Mouse (Mus musculus): ENCODE data around the gene Scgb1a1. TPM values are rescaled to one million over a fixed set of nuclear protein-coding genes. Genes with fewer than 3 reads are reported as not detected.

Scgb1a1 gene
- polyA plus RNA-seq, 1 experiment from 2014 or later = not detected

GRCm38 (mm10) chr19:9119655-9120425 is 32.1 kb upstream of the Scgb1a1 start:
- H3K27me3 ChIP-seq (replicated peaks; ENCODE audit: control insufficient read depth, insufficient read depth, low read length) = no peaks in the 10 kb centered on the region
- no peak overlapping the region for H3K9ac ChIP-seq (ENCODE audit: low read length)
- no peaks in the 10 kb centered on the region for H3K9me3 ChIP-seq (ENCODE audit: control insufficient read depth, low read length)
- no peak overlapping the region for H3K4me3 ChIP-seq (ENCODE audit: low read depth, low read length)
- no peak for ATAC-seq (replicated peaks; ENCODE audit: low FRiP score, low TSS enrichment, low read depth)
- H3K4me1 ChIP-seq (replicated peaks; ENCODE audit: control insufficient read depth, insufficient read depth, low read length) = no peaks in the 10 kb centered on the region
- DNase-seq (ENCODE audit: low spot score) = no peak
- H3K27ac ChIP-seq (ENCODE audit: low read depth) = no peak overlapping the region
- H3K36me3 ChIP-seq (ENCODE audit: control insufficient read depth, insufficient read depth, low read length) = peaks cover 16% of the 10 kb centered on the region
- WGBS = 93% methylated on average over 3 of the region's 3 CpGs
- no peak overlapping the region for H3K4me2 ChIP-seq (ENCODE audit: low read length)

DNA sequence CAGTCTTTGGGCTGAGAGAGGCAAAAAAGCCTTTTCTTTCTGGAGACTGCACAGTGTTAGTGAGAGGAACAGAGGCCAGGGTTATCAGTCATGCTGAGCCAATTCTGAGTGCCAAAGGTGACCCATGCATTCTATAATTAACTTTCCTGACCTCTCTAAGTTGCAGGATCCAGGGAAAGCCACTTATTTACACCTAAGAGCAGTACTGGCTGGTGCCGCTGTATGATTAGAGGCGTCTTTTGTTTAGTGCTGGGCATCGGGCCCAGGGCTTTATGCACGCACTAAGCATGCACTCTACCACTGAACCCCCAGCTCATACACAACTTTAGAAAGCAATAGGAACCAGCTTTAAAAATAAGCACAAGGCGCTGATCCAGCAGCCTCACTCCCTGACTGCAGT is 29.5 kb upstream of the Scgb1a1 start:
- Histone ChIP-seq H3K4me1 (replicated peaks; ENCODE audit: control insufficient read depth, insufficient read depth, low read length) (no peaks in the 10 kb centered on the region), H3K9ac (ENCODE audit: low read length) (no peak overlapping the region), H3K9me3 (ENCODE audit: control insufficient read depth, low read length) (no peaks in the 10 kb centered on the region), H3K4me3 (ENCODE audit: low read depth, low read length) (no peak overlapping the region), H3K36me3 (ENCODE audit: control insufficient read depth, insufficient read depth, low read length) (peaks cover 29% of the 10 kb centered on the region), H3K4me2 (ENCODE audit: low read length) (no peak overlapping the region), H3K27ac (ENCODE audit: low read depth) (no peak overlapping the region), H3K27me3 (replicated peaks; ENCODE audit: control insufficient read depth, insufficient read depth, low read length) (no peaks in the 10 kb centered on the region)
- ATAC-seq (replicated peaks; ENCODE audit: low FRiP score, low TSS enrichment, low read depth) = no peak
- WGBS = 79% methylated on average over 5 of the region's 5 CpGs
- no peak for DNase-seq (ENCODE audit: low spot score)

GRCm38 (mm10) chr19:9116268-9116667 is 28.5 kb upstream of the Scgb1a1 start:
- DNase-seq (ENCODE audit: low spot score) = no peak
- Histone ChIP-seq H3K27ac (ENCODE audit: low read depth) (no peak overlapping the region), H3K4me2 (ENCODE audit: low read length) (no peak overlapping the region), H3K9ac (ENCODE audit: low read length) (no peak overlapping the region), H3K4me1 (replicated peaks; ENCODE audit: control insufficient read depth, insufficient read depth, low read length) (no peaks in the 10 kb centered on the region), H3K4me3 (ENCODE audit: low read depth, low read length) (no peak overlapping the region), H3K36me3 (ENCODE audit: control insufficient read depth, insufficient read depth, low read length) (peaks cover 29% of the 10 kb centered on the region), H3K27me3 (replicated peaks; ENCODE audit: control insufficient read depth, insufficient read depth, low read length) (no peaks in the 10 kb centered on the region), H3K9me3 (ENCODE audit: control insufficient read depth, low read length) (no peaks in the 10 kb centered on the region)
- ATAC-seq (replicated peaks; ENCODE audit: low FRiP score, low TSS enrichment, low read depth) = no peak
- WGBS = 81% methylated on average over 4 of the region's 4 CpGs

- H3K4me2 ChIP-seq (ENCODE audit: low read length) = no peak overlapping the region
- ATAC-seq (replicated peaks; ENCODE audit: low FRiP score, low TSS enrichment, low read depth) (no peak), DNase-seq (ENCODE audit: low spot score) (peak; percentile 31)
- H3K4me1 ChIP-seq (replicated peaks; ENCODE audit: control insufficient read depth, insufficient read depth, low read length) = peaks cover 7% of the 10 kb centered on the region
- H3K9me3 ChIP-seq (ENCODE audit: control insufficient read depth, low read length) = no peaks in the 10 kb centered on the region
- 70% methylated on average over 8 of the region's 8 CpGs for WGBS
- peaks cover 24% of the 10 kb centered on the region for H3K36me3 ChIP-seq (ENCODE audit: control insufficient read depth, insufficient read depth, low read length)
- no peak overlapping the region for H3K9ac ChIP-seq (ENCODE audit: low read length)
- H3K27me3 ChIP-seq (replicated peaks; ENCODE audit: control insufficient read depth, insufficient read depth, low read length) = no peaks in the 10 kb centered on the region
- no peak overlapping the region for H3K27ac ChIP-seq (ENCODE audit: low read depth)
- no peak overlapping the region for H3K4me3 ChIP-seq (ENCODE audit: low read depth, low read length)
Observed at GRCm38 (mm10) chr19:9112043-9112442, 24.3 kb upstream of the Scgb1a1 start.

DNA sequence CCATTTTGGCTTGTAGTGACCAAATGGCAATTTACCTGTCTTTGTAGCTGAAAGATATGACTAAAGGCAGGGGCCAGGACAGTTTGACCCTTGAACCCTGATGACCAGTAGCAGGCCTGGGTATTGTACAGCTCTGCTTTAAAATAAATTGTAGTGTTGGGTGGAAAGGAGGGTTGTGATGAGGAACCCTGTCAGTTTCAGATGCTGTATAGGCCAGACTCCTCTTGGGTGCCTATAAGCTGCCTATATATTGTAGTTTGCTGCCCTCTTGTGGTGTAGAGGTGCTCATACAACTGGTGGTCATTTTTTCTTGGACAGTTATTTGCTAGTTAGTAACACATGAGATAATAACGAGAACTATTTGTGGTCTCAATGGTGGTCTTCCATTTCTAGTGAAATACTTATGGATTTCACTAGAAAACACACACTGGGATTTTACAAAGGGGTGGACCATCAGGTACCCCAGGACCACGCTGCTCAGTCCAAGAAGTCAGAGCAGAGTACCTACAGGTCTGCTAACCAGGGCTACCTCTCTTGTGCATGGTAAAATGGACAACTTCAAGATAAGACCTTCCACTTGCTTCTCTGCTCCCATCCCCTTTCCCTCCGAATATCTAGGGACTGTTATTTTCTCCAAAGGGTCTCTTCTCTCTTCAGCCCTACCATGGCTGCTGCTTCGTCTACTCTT is 22.6 kb upstream of the Scgb1a1 start:
- Histone ChIP-seq H3K4me2 (ENCODE audit: low read length) (no peak overlapping the region), H3K27ac (ENCODE audit: low read depth) (no peak overlapping the region), H3K9me3 (ENCODE audit: control insufficient read depth, low read length) (no peaks in the 10 kb centered on the region), H3K27me3 (replicated peaks; ENCODE audit: control insufficient read depth, insufficient read depth, low read length) (no peaks in the 10 kb centered on the region), H3K4me3 (ENCODE audit: low read depth, low read length) (no peak overlapping the region), H3K4me1 (replicated peaks; ENCODE audit: control insufficient read depth, insufficient read depth, low read length) (peaks cover 16% of the 10 kb centered on the region), H3K36me3 (ENCODE audit: control insufficient read depth, insufficient read depth, low read length) (peaks cover 13% of the 10 kb centered on the region), H3K9ac (ENCODE audit: low read length) (no peak overlapping the region)
- ATAC-seq (replicated peaks; ENCODE audit: low FRiP score, low TSS enrichment, low read depth) = peak; percentile 40; the same call in 1 of the 2 replicates
- DNase-seq (ENCODE audit: low spot score) = peak; percentile 62
- 57% methylated on average over 4 of the region's 4 CpGs for WGBS

GRCm38 (mm10) chr19:9108536-9108935 is 20.8 kb upstream of the Scgb1a1 start:
- no peak overlapping the region for H3K9ac ChIP-seq (ENCODE audit: low read length)
- no peaks in the 10 kb centered on the region for H3K9me3 ChIP-seq (ENCODE audit: control insufficient read depth, low read length)
- no peak for DNase-seq (ENCODE audit: low spot score)
- peaks cover 8% of the 10 kb centered on the region for H3K36me3 ChIP-seq (ENCODE audit: control insufficient read depth, insufficient read depth, low read length)
- H3K4me1 ChIP-seq (replicated peaks; ENCODE audit: control insufficient read depth, insufficient read depth, low read length) = peaks cover 20% of the 10 kb centered on the region
- no peaks in the 10 kb centered on the region for H3K27me3 ChIP-seq (replicated peaks; ENCODE audit: control insufficient read depth, insufficient read depth, low read length)
- H3K4me3 ChIP-seq (ENCODE audit: low read depth, low read length) = no peak overlapping the region
- ATAC-seq (replicated peaks; ENCODE audit: low FRiP score, low TSS enrichment, low read depth) = no peak
- no peak overlapping the region for H3K27ac ChIP-seq (ENCODE audit: low read depth)
- 89% methylated on average over 1 of the region's 1 CpGs for WGBS
- H3K4me2 ChIP-seq (ENCODE audit: low read length) = no peak overlapping the region

DNA sequence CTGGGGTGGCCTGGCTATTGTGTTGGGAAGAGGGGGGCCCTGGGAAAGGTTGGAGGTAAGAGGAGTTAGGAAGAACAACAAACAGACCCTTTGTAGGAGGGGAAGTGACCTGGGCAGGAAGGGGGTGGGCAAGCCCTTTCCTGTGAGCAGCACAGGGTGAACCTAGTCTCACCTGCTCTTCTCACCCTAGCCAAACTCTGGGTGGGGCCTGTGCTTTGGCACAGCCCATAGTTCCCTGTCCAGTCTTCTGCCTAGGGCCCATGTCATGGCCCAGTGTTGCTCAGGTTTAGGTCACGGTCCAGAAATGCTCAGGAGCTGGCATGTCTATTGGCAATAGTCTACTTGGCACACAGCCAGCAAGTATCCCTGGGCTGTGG is 19.6 kb upstream of the Scgb1a1 start:
- DNase-seq (ENCODE audit: low spot score) (peak; percentile 54), ATAC-seq (replicated peaks; ENCODE audit: low FRiP score, low TSS enrichment, low read depth) (peak; percentile 42)
- Histone ChIP-seq H3K27me3 (replicated peaks; ENCODE audit: control insufficient read depth, insufficient read depth, low read length) (no peaks in the 10 kb centered on the region), H3K27ac (ENCODE audit: low read depth) (peak overlapping the region; percentile 62), H3K9ac (ENCODE audit: low read length) (no peak overlapping the region), H3K4me1 (replicated peaks; ENCODE audit: control insufficient read depth, insufficient read depth, low read length) (peaks cover 20% of the 10 kb centered on the region), H3K4me3 (ENCODE audit: low read depth, low read length) (no peak overlapping the region), H3K36me3 (ENCODE audit: control insufficient read depth, insufficient read depth, low read length) (0 out of 2 replicates have a peak, but pooled peaks cover 2% of the 10 kb centered on the region), H3K4me2 (ENCODE audit: low read length) (0 out of 2 replicates have a peak overlapping the region, but pooled peaks have one; percentile 14), H3K9me3 (ENCODE audit: control insufficient read depth, low read length) (no peaks in the 10 kb centered on the region)
- WGBS = 50% methylated on average over 1 of the region's 1 CpGs

DNA sequence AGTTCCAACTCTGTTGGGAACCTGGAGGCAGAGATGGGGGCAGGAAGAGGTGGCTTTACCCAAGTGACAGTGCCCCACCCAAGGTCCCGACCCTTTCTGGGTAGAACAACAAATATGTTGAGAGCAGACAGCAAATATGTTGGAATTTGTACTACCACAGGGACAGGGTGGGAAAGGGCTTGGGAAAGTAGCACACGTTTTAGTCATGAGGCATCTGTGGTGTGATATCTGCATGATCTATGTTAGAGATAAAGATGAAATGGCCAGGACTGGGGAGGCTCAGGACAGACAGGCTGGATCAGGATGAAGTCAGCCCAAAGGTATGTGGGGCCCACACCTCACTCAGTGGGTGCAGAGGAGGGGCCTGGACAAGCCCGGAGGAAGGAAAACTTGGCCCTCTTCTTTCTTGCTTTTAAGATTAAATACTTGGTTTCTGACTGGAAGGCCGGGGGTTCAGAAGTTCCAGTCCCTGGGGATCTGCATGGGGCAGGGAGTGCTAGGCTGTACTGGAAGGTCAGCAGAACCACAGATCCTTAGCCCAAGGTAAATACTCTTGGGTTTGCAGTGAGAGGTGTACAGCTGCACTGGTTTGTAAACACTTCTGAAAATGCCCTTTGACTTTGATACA is 19.1 kb upstream of the Scgb1a1 start:
- 0 out of 2 replicates have a peak overlapping the region, but pooled peaks have one; percentile 14 for H3K4me2 ChIP-seq (ENCODE audit: low read length)
- H3K9me3 ChIP-seq (ENCODE audit: control insufficient read depth, low read length) = no peaks in the 10 kb centered on the region
- no peak overlapping the region for H3K4me3 ChIP-seq (ENCODE audit: low read depth, low read length)
- peak; percentile 88 for ATAC-seq (replicated peaks; ENCODE audit: low FRiP score, low TSS enrichment, low read depth)
- no peak overlapping the region for H3K9ac ChIP-seq (ENCODE audit: low read length)
- H3K36me3 ChIP-seq (ENCODE audit: control insufficient read depth, insufficient read depth, low read length) = no peaks in the 10 kb centered on the region
- peak; percentile 56 for DNase-seq (ENCODE audit: low spot score)
- peak overlapping the region; percentile 62 for H3K27ac ChIP-seq (ENCODE audit: low read depth)
- H3K4me1 ChIP-seq (replicated peaks; ENCODE audit: control insufficient read depth, insufficient read depth, low read length) = peaks cover 20% of the 10 kb centered on the region
- no peaks in the 10 kb centered on the region for H3K27me3 ChIP-seq (replicated peaks; ENCODE audit: control insufficient read depth, insufficient read depth, low read length)
- WGBS = 17% methylated on average over 4 of the region's 4 CpGs
